ENCODE assay signal across 8 mouse cellular contexts in genomic region chr8:108885861-108886260, GRCm38 (mm10).
DNase-seq lines count a peak whose midpoint lies in the region; ATAC-seq and TF ChIP-seq lines count a peak whose summit lies in the region.

No protein-coding gene starts in this region.

- no peak for ATAC-seq in activated CD4-positive, CD25-positive, alpha-beta regulatory T cell, adult 4 months

- no peak for DNase-seq in gastrocnemius, adult 2 months
- no peak for DNase-seq in gastrocnemius, adult 18-20 months (ENCODE audit: low spot score)
- no peak for DNase-seq in embryonic facial prominence, embryonic 10.5 days (ENCODE audit: low spot score)
- DNase-seq in hindbrain, embryonic 10.5 days (ENCODE audit: low spot score) = no peak
- DNase-seq in urinary bladder, postnatal 25 days (ENCODE audit: low spot score) = no peak
- no peak for DNase-seq in layer of hippocampus, postnatal 14 days (ENCODE audit: low spot score in 2 of 2)

- peak overlapping the region; percentile 79 for H3K4me2 ChIP-seq in myocyte (ENCODE audit: low read depth)

- H3K79me2 ChIP-seq in myocyte (ENCODE audit: control insufficient read depth, insufficient read depth) = peaks cover 7% of the 10 kb centered on the region

- TF ChIP-seq POLR2A in myocyte (IDR thresholded peaks at IDR 0.05; ENCODE audit: insufficient read length, low read depth) = no peak

- peaks cover 66% of the 10 kb centered on the region for H3K4me1 ChIP-seq in embryonic facial prominence, embryonic 10.5 days
- H3K4me1 ChIP-seq in hindbrain, embryonic 10.5 days (replicated peaks) = peaks cover 73% of the 10 kb centered on the region

- no peak overlapping the region for H3ac ChIP-seq in myocyte (ENCODE audit: control insufficient read depth, insufficient read length)

- peak overlapping the region; percentile 83 for H3K27ac ChIP-seq in gastrocnemius, adult 2 months
- H3K27ac ChIP-seq in embryonic facial prominence, embryonic 10.5 days (replicated peaks) = peak overlapping the region; percentile 21; the same call in 1 of the 2 replicates
- peak overlapping the region; percentile 82 for H3K27ac ChIP-seq in hindbrain, embryonic 10.5 days

- peaks cover 23% of the 10 kb centered on the region for H3K36me3 ChIP-seq in embryonic facial prominence, embryonic 10.5 days (replicated peaks)
- 0 out of 2 replicates have a peak, but pooled peaks cover 6% of the 10 kb centered on the region for H3K36me3 ChIP-seq in hindbrain, embryonic 10.5 days
- no peaks in the 10 kb centered on the region for H3K36me3 ChIP-seq in myocyte (ENCODE audit: control insufficient read depth, insufficient read depth)

- H3K4me3 ChIP-seq in gastrocnemius, adult 2 months = peak overlapping the region; percentile 44
- no peak overlapping the region for H3K4me3 ChIP-seq in embryonic facial prominence, embryonic 10.5 days
- no peak overlapping the region for H3K4me3 ChIP-seq in hindbrain, embryonic 10.5 days
- H3K4me3 ChIP-seq in myocyte = no peak overlapping the region

- no peak for TF ChIP-seq CTCF in gastrocnemius, adult 2 months (IDR thresholded peaks at IDR 0.05)

- WGBS in embryonic facial prominence, embryonic 10.5 days = 62% methylated on average over 12 of the region's 12 CpGs
- 56% methylated on average over 12 of the region's 12 CpGs for WGBS in hindbrain, embryonic 10.5 days

- intact Hi-C loops in gastrocnemius, adult 2 months (cut with DNase I) = loop anchor here (1.0 to 10.0 kb wide), 2 partner anchors 25 to 171 kb away; no protein-coding TSS in a partner anchor

- no peaks in the 10 kb centered on the region for H3K9me3 ChIP-seq in embryonic facial prominence, embryonic 10.5 days
- H3K9me3 ChIP-seq in hindbrain, embryonic 10.5 days = no peaks in the 10 kb centered on the region

- peaks cover 8% of the 10 kb centered on the region; the same call in 1 of the 2 replicates for H3K27me3 ChIP-seq in embryonic facial prominence, embryonic 10.5 days (replicated peaks; ENCODE audit: low read depth, poor library complexity, severe bottlenecking)
- no peaks in the 10 kb centered on the region; the same call in 1 of the 2 replicates for H3K27me3 ChIP-seq in hindbrain, embryonic 10.5 days (ENCODE audit: insufficient read depth, poor library complexity, severe bottlenecking)
- no peaks in the 10 kb centered on the region for H3K27me3 ChIP-seq in myocyte (ENCODE audit: control insufficient read depth, insufficient read depth, insufficient read length)

TF ChIP-seq in myocyte, 11 proteins besides CTCF, POLR2A, EP300 and RAD21:
- TF ChIP-seq SRF (IDR thresholded peaks at IDR 0.05; ENCODE audit: control insufficient read depth, insufficient read length, low read depth) (no peak), MYOG (IDR thresholded peaks at IDR 0.05; ENCODE audit: control insufficient read depth in 1 of 3, insufficient read depth in 1 of 3, insufficient read length in 2 of 3, low read depth in 2 of 3) (no peak), MAX (IDR thresholded peaks at IDR 0.05; ENCODE audit: low read depth) (no peak), REST (IDR thresholded peaks at IDR 0.05; ENCODE audit: insufficient read depth, insufficient read length) (no peak), TCF3 (IDR thresholded peaks at IDR 0.05; ENCODE audit: insufficient read length, low read depth) (no peak), USF1 (IDR thresholded peaks at IDR 0.05; ENCODE audit: low read depth) (no peak)

Comparison
In these comparisons a context has a peak if more than half of its experiments do, and no peak if none do; other contexts are left out.
1. H3K27ac ChIP-seq: peak in every context shown above with its lines; median percentile 83 in gastrocnemius, adult 2 months; 82 in hindbrain, embryonic 10.5 days; 21 in embryonic facial prominence, embryonic 10.5 days.